Mouse (Mus musculus) monocyte, adult 2 months (primary cell): ENCODE measurements around the gene Tmem252.
A peak's percentile ranks its signal among the peaks of the same experiment; 100 is the strongest.

Experiments used
- DNase-seq, 2 experiments: peaks; one replicate each; pipeline ENCODE4 v3.0.0; 2022; ENCODE audit warnings: low spot score in 2 of 2, low read depth in 1 of 2

Gene Tmem252

GRCm38 (mm10) chr19:24673762-24674161, at the start of gene Tmem252:
Gene Tmem252 (plus strand): TSS chr19:24674008.
- DNase-seq, result no peak

DNA sequence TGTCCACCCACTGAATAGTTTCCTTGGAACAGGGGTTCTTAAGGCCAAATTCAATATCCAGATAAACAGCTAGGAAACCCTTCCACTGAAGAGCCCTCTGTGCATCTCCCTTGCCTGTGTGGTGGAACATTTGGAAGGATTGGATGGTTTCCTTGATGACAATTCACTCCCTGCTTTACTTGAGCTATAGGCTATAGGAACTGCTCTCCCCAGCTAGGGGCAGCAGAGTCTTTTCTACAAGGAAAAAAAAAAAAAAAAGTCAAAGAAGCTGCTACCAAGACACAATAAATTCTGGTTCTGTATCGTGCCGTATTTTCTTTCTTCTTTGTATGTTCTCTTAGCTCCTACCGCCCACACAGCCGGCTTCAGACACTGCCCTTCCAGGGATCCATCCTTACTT, 45.8 kb upstream of the Tmem252 start:
- no peak for DNase-seq

- no peak for DNase-seq
Observed at GRCm38 (mm10) chr19:24633008-24633407, 40.8 kb upstream of the Tmem252 start.

DNA sequence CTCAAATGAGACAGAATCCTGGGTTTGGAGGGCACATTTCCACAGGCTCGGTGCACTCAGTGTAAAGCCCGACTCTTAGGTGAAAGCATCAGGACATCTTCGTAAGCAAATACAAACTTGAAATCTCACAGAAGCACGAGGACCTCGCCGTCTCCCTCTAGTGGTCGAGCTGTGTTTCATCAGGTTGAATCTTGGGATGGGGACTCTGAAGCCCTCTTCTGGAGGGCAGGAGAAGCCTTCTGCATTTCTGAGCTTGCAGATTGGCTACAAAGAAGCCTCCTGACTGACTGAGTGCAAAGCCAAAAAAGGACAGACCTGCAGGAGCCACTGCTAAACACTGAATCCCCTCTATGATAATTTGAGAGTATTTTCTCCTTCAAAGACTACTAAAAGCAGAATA, 39.2 kb upstream of the Tmem252 start:
- peak in 1 of 2 experiments; percentile 22 for DNase-seq

DNA sequence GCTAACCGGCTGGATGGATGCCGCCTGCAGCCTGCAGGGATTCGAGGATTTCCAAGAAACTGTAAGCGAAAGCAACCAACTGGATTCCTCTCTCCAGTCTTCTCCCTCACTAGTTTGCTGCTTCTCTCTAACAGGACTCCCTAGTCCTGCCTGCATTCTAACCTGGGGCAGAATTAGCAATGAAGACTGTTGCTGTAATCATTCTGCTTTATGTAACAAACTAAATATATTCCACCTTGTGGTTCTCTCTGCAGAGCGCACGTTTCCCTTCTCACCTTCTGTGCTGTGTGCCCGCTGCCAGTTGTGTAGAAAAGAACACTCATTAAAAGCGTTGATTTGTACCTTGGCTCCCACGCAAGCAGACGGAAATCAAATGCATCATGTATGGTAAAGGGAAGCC, 37.2 kb upstream of the Tmem252 start:
- DNase-seq, result no peak

DNA sequence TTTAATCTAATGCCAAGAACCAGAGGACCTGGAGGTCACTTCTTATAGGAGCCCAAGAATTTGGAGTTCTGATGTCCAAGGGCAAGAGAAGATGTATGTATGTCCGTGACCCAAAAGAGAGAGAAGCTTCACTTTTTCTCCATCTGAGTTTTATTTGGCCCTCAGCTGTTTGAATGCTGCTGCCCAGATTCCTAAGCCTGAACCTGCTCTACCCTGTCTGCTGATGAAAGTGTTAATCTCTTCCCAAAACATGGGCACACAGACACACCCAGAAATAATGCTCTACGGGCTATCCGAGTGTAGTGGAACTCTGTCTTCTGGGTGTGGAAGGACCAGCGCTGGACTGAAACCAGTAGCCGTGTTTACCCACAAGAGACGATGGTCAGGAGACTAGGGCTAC, 35.8 kb upstream of the Tmem252 start:
- DNase-seq, result no peak

- DNase-seq, result no peak
Observed at GRCm38 (mm10) chr19:24640982-24641381, 32.8 kb upstream of the Tmem252 start.

DNA sequence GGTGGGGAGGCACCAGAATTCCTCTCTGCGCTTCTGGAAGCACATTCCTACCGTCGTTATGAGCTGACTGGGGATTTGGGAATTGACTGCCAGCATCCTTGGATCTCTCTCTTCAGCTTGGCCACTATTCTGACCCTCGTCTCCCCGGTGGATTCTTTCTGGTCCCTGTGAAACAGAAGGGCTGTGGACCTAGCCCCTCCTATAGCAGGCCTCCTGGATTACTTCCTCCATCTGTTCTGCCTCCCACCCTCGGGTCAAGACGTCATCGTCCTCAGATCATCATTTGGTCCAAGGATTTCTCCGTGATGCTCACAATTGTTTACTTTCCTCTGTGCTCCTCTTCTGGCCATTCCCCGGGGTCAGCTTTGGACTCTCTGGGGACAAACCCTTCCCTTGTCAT, 28.8 kb upstream of the Tmem252 start:
- no peak for DNase-seq

- peak in 1 of 2 experiments; percentile 4 for DNase-seq
Observed at GRCm38 (mm10) chr19:24646162-24646829, 27.5 kb upstream of the Tmem252 start.

- no peak for DNase-seq
Observed at GRCm38 (mm10) chr19:24648016-24648415, 25.8 kb upstream of the Tmem252 start.

DNA sequence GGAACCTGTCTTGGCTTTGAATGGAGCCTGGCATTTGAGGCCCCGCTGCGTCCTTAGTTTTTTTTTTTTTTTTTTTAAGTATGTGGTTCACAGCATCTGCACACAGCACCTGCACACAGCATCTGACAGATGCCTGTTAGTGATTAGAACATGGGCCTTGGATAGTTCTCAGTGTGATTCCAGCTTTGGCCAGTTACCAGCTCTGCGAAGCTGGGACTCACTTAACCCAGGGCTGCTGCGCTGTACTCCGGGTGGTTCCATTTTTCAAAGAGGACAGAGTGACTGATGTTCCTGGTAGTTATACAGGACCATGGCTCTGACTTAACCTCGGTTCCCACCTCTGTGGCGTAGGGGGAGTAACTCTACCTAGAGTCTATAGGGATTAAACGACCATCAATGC, 23.4 kb upstream of the Tmem252 start:
- DNase-seq, result no peak

DNA sequence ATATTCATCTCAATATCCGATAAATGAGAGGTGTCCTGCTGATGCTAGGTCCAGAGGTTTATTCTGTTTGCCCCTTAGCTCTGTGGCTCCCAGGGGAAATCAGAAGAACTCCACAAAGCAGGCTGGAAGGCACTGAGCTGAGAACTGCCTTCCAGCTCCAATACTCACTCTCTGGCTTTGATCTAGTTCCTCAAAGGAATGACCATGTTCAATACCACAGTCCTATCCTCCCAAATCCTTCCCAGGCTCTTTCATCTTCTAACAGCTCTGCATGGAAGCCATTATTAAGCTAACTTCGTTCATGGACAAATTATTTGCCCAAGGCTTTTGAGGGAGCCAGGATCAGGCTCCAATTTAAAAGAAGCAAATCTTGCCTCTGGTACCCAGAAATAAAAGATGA, 22.2 kb upstream of the Tmem252 start:
- no peak for DNase-seq

- DNase-seq, result no peak
Observed at GRCm38 (mm10) chr19:24652342-24653019, 21.3 kb upstream of the Tmem252 start.

- DNase-seq, result no peak
Observed at GRCm38 (mm10) chr19:24653230-24653799, 20.5 kb upstream of the Tmem252 start.

- no peak for DNase-seq
Observed at GRCm38 (mm10) chr19:24656981-24657380, 16.8 kb upstream of the Tmem252 start.

GRCm38 (mm10) chr19:24662346-24662745, 11.5 kb upstream of the Tmem252 start:
- DNase-seq, result no peak

GRCm38 (mm10) chr19:24665771-24666170, 8.0 kb upstream of the Tmem252 start:
- no peak for DNase-seq

GRCm38 (mm10) chr19:24667527-24667926, 6.3 kb upstream of the Tmem252 start:
- no peak for DNase-seq

DNA sequence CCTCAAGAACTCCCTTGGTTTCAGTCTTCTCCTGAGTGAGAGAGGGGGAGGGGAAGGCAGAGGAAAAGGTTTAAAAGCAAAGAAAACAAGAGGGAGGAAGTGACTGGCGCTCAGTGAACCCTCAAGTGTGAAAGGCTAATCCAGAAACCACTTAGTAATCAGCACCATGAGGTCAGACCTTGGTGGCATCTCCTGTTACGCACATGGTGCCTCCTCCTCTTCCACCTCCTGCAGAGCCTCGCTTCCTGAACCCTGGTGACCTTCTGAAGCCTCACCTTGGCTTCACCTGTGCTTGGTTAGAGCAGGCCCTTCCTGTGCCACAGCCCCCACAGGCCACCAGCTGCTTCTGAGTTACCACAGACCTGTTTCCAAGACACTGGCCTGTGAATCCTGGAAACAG, 2.2 kb upstream of the Tmem252 start:
- no peak for DNase-seq

GRCm38 (mm10) chr19:24672366-24672960, 1.3 kb upstream of the Tmem252 start:
- DNase-seq, result no peak

DNA sequence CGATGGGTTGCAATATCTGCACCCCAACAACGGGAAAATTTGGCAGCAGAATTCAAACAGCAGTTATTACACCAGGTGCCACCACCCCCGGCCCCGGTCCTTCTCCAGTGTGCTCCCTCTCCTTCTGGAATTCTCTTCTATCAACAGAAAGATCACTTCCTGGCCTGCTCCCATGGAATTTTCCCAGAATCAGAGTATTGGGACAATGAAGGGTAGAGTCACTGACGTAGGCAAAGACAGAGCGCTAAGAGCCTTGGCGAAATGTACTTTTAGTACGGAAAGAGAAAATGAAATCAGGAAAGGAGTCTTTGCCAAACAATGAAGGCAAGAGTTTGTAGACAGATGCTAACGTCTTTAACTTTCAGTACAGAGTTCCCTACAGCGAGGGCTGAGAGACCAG, 477 bp upstream of the Tmem252 start:
- no peak for DNase-seq

- DNase-seq, result no peak
Observed at GRCm38 (mm10) chr19:24676429-24676828, 2.6 kb downstream of the Tmem252 start.
